Mouse (Mus musculus) brown adipose tissue, adult 24 weeks (tissue): Measurements from ENCODE around the gene Gm45837. TPM values are rescaled to one million over a fixed set of nuclear protein-coding genes. Genes with fewer than 3 reads are reported as not detected.
A peak's percentile ranks its signal among the peaks of the same experiment; 100 is the strongest.

Source experiments
- H3K27ac ChIP-seq: fragments of 200-500 bp; replicated peaks from 2 replicates; pipeline ENCODE4 v1.5.1; 2012; ENCODE audit warnings: low read depth, mild to moderate bottlenecking, low read length
- H3K4me1 ChIP-seq: fragments of 200-500 bp; 2 replicates; pipeline ENCODE4 v1.6.1; 2012; ENCODE audit warnings: low read length, mixed read lengths; ENCODE audit not compliant: control insufficient read depth, insufficient read depth, insufficient read length
- H3K4me3 ChIP-seq: fragments of 200-500 bp; 2 replicates; pipeline ENCODE4 v1.5.1; 2012; ENCODE audit warnings: low read depth, mild to moderate bottlenecking, low read length, moderate library complexity; ENCODE audit not compliant: insufficient read depth
- polyA plus RNA-seq: library from polyadenylated mRNA; stranded (reverse); fragments of >200 nt; gene quantifications from 2 replicates; pipeline ENCODE4 v1.2.4, GENCODE M21; 2012; ENCODE audit not compliant: missing spikeins, insufficient read depth, insufficient read length

Gene Gm45837
- polyA plus RNA-seq, 1 experiment = not detected

- H3K27ac ChIP-seq = 0 out of 2 replicates have a peak overlapping the region, but pooled peaks have one; percentile 27
- no peak overlapping the region for H3K4me3 ChIP-seq
- peaks cover 28% of the 10 kb centered on the region for H3K4me1 ChIP-seq
Observed at GRCm38 (mm10) chr7:101381512-101381911, 29.2 kb upstream of the Gm45837 start.

DNA sequence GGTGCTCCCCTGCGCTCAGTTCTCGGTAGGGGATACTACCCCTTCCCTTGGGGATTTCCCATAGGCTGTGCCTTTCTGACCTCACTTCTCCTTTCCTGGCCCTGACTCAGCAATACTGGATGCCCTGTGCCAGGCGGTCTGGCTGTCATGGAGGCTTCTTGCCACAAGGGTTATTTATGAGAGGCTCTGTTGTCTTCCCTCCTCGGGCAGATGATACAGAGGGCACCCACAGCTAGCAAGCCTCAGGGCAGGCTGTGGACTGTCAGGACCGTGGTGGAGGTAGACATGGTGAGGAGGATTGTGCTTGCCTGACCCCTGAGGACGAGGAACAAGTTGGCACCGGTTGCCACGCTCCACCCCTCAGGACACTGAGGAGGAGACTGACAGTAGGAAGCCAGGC is 28.3 kb upstream of the Gm45837 start:
- H3K4me1 ChIP-seq = peaks cover 27% of the 10 kb centered on the region
- H3K27ac ChIP-seq = peak overlapping the region; percentile 80
- H3K4me3 ChIP-seq = no peak overlapping the region

DNA sequence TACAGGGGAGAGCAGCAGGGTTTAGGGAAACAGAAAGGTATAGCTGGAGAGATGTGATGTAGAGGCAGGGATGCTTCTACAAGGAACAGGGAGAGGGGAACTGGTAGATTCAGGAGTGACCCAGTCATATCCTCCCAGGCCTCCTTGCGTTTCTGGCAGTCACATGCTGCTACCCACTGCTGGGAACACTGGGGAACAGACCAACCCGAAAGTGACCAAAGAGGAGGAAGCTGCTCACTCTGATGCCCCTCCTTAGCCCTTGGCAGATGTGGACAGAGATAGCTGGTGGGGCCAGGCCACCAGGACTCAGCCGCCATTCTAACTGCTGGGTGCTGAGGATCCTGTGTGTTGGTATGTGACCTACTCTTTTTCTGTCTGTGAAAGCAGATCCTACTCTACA is 26.9 kb upstream of the Gm45837 start:
- Histone ChIP-seq H3K4me3 (no peak overlapping the region), H3K27ac (peak overlapping the region; percentile 46; the same call in 1 of the 2 replicates), H3K4me1 (peaks cover 24% of the 10 kb centered on the region)

DNA sequence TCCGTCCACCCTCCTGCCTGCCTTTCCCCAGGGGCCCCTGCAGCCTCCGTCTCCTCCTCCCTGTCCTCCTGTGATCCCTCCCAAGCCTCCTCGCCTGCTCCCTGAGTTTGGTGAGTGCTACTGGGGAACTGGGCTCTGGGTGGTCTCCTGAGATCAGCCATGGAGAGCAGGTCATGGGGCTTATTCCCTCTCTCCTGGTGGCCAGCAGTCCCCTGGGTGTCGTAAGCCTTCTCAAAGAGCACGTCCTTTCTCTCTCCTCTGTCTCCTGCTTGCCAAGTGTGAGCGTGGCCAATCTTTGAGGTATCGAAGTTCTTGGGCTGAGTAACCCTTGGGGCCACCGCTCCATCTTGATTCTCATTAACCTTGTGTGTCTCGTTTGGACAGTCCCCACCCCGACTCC is 25.8 kb upstream of the Gm45837 start:
- H3K27ac ChIP-seq = peak overlapping the region; percentile 14; the same call in 1 of the 2 replicates
- peaks cover 21% of the 10 kb centered on the region for H3K4me1 ChIP-seq
- H3K4me3 ChIP-seq = no peak overlapping the region

DNA sequence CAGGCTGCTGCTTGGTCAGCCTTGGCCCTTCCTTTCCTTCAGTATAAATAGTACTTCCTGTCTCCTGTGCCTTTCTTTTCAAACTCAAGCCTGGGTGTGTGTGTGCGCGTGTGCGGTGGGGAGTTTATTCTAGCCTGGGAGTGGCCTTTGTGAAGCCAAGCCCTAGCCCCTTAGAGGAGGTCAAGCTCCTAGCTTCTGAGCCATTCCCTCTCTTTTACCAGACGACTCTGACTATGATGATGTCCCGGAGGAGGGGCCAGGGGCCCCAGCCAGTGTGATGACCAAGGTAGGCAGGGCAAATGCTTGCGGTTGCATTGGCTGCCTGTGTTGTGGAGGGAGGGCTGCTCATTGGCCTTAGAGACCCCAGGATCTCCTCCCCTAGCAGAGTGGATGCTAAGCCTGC is 25.4 kb upstream of the Gm45837 start:
- Histone ChIP-seq H3K4me1 (peaks cover 20% of the 10 kb centered on the region), H3K4me3 (no peak overlapping the region), H3K27ac (peak overlapping the region; percentile 14; the same call in 1 of the 2 replicates)

GRCm38 (mm10) chr7:101385866-101386452 is 24.7 kb upstream of the Gm45837 start:
- H3K4me3 ChIP-seq = no peak overlapping the region
- peaks cover 20% of the 10 kb centered on the region for H3K4me1 ChIP-seq
- peak overlapping the region; percentile 14; the same call in 1 of the 2 replicates for H3K27ac ChIP-seq

DNA sequence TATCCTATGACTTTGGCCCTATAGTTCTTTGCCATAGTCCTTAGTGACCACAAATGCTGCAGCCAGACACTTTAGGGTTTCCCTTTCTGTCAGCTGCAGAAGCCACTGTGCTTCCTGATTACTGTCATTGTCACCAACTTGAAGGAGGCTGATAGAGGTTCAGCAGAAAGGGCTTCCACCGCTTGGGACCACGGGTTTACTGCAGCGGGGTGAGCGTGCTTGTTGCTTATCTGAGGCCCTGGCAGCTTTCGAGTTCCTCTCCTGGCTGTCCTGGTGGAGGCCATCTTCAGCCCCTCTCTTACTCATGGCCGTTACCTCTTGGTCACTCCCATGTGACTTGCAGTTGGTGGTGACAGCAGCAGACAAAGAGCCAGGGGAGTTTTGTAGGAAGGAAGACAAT is 21.4 kb upstream of the Gm45837 start:
- no peak overlapping the region for H3K4me3 ChIP-seq
- H3K27ac ChIP-seq = no peak overlapping the region
- peaks cover 16% of the 10 kb centered on the region for H3K4me1 ChIP-seq

- Histone ChIP-seq H3K27ac (no peak overlapping the region), H3K4me1 (peaks cover 3% of the 10 kb centered on the region; the same call in 1 of the 2 replicates)
Observed at GRCm38 (mm10) chr7:101391909-101392479, 18.7 kb upstream of the Gm45837 start.

GRCm38 (mm10) chr7:101393015-101393414 is 17.7 kb upstream of the Gm45837 start:
- Histone ChIP-seq H3K27ac (no peak overlapping the region), H3K4me1 (peaks cover 3% of the 10 kb centered on the region; the same call in 1 of the 2 replicates), H3K4me3 (no peak overlapping the region)

More at GRCm38 (mm10) chr7:101391909-101392479, 18.7 kb upstream of the Gm45837 start:
- no peak overlapping the region for H3K4me3 ChIP-seq

- 0 out of 2 replicates have a peak overlapping the region, but pooled peaks have one; percentile 15 for H3K4me3 ChIP-seq
- H3K27ac ChIP-seq = peak overlapping the region; percentile 28; the same call in 1 of the 2 replicates
- peaks cover 3% of the 10 kb centered on the region; the same call in 1 of the 2 replicates for H3K4me1 ChIP-seq
Observed at GRCm38 (mm10) chr7:101393694-101394504, 16.8 kb upstream of the Gm45837 start.

- H3K4me3 ChIP-seq = peak overlapping the region; percentile 27
- peaks cover 3% of the 10 kb centered on the region; the same call in 1 of the 2 replicates for H3K4me1 ChIP-seq
- no peak overlapping the region for H3K27ac ChIP-seq
Observed at GRCm38 (mm10) chr7:101394569-101394968, 16.1 kb upstream of the Gm45837 start.

DNA sequence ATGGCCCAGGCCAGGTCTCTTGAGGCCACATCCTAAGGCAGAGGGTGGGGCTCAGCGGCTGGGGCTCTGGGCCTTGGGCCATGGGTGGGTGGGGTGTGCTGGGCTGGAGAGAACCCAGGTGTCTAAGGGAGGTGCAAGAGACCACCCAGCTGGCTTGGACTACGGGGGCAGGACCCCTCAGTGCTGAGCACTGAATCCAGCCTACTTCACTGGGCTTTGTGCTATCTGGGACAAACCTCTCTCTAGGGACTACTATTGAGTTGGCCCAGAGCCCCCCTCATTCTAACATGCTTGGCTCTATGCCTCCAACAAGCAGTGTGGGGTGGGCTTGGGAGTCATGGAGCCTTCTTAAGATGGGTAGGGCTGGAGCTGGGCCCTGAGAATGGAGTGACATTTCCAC is 15.2 kb upstream of the Gm45837 start:
- Histone ChIP-seq H3K4me3 (no peak overlapping the region), H3K27ac (no peak overlapping the region), H3K4me1 (peaks cover 3% of the 10 kb centered on the region; the same call in 1 of the 2 replicates)

DNA sequence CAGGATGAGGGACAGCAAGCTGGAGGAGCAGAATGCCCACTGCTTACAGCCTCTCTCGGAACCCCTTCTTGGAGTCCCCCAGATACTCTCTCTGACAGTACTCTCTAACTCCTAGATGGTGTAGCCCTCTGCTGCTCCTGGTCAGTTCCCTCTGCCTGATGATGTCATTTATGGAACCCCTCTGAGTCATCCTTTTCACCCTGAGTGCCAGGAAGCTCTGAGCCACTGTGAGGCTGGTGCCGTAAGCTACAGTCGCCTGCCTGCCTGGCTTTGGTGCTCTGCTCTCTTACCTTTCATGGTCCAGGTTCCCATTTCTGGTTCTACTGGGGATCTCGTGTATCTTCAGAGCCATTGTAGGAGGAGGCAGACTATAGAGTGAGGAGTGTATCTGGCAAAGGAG is 13.5 kb upstream of the Gm45837 start:
- Histone ChIP-seq H3K27ac (no peak overlapping the region), H3K4me3 (no peak overlapping the region), H3K4me1 (peaks cover 3% of the 10 kb centered on the region; the same call in 1 of the 2 replicates)

DNA sequence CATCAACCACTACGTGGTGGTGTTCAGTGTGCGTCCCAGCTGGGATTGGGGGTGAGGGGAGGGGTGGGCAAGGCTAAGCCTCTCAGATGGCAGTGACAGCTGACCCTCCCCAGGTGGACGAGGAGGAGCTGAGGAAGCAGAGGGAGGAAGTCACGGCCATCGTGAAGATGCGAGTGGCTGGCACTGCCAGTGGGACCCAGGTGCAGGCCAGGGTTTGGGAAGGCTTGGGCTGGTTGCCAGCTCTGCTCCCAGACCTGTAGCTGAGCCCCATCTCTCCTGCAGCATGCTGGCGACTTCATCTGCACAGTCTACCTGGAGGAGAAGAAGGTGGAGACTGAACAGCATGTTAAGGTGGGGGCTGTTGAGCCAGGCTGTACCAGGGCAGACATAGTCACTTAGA is 9.2 kb upstream of the Gm45837 start:
- H3K27ac ChIP-seq = no peak overlapping the region
- no peaks in the 10 kb centered on the region for H3K4me1 ChIP-seq
- no peak overlapping the region for H3K4me3 ChIP-seq

DNA sequence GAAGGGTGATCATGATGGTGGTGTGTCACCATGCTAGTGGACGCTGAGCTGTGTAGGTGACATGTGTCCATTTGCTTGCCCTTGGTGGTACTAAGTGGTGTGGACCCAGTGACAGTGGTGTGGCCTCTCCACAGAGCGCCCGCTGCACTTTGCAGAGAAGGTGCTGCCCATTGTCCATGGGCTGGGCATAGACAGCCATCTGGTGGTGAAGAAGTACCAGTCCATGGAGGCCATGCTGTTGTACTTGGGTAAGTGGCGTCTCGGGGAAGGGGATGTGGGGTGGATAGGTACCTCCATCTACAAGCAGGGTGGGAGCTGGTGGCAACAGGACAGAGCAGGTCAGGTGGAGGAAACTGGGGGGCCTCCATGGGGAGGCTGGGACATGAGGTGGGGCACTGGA is 6.9 kb upstream of the Gm45837 start:
- Histone ChIP-seq H3K4me1 (no peaks in the 10 kb centered on the region), H3K27ac (no peak overlapping the region), H3K4me3 (no peak overlapping the region)
